Mouse (Mus musculus): ENCODE results near the gene Ptch1. TPM values are rescaled to one million over a fixed set of nuclear protein-coding genes. Genes with fewer than 3 reads are reported as not detected.

The Ptch1 gene
- polyA plus RNA-seq, 1 experiment from 2014 or later = 28.5 TPM

GRCm38 (mm10) chr13:63565320-63566017, 7.9 kb downstream of the Ptch1 start:
- no peak for ATAC-seq (ENCODE audit: insufficient read depth, low FRiP score)
- Histone ChIP-seq H3K4me1 (ENCODE audit: control insufficient read depth, insufficient read depth, low read length) (peaks cover 14% of the 10 kb centered on the region), H3K36me3 (ENCODE audit: control insufficient read depth, insufficient read depth, low read length) (no peaks in the 10 kb centered on the region), H3K4me2 (ENCODE audit: low read depth, low read length) (peak overlapping the region; percentile 95), H3K9me3 (replicated peaks; ENCODE audit: control insufficient read depth, low read length) (no peaks in the 10 kb centered on the region), H3K27me3 (ENCODE audit: control insufficient read depth, insufficient read depth, low read length) (no peaks in the 10 kb centered on the region), H3K27ac (ENCODE audit: low read length) (peak overlapping the region; percentile 100), H3K4me3 (replicated peaks; ENCODE audit: low read length) (peak overlapping the region; percentile 97), H3K9ac (ENCODE audit: low read length) (peak overlapping the region; percentile 99)
- whole genome bisulfite sequencing = under 1% methylated on average over 94 of the region's 99 CpGs

DNA sequence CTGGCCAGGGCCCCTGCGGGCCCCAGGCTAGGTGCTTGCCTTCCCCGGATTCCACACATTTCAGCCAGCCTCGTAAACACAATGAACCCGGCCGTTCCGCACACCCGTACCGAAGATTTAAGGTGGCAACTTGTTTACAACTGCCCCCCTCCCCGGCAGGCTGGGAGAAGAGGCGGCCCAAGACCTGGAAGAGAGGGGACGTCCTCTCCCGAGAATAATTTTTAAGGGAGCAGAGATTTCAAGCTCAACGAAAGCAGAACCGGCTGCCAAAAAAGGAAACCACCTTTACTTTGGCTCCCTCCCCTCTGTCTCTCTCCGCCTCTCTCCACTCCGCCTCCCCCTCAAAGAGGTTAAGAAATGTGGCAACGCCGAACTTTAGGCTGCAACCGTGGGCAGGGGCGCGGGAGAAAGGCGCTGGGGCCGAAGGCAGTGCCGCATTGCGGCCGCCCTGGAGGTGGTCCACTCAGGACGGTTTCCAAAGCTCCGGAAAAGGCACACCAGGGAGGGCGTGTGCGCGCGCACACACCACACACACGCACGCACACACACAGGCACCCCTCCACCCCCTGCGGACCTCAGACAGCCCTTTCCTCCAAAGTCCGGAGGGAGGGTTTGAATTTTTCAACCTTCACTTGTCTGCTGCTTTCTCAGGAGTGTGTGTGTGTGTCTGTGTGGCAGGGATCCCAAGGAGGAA, 8.6 kb downstream of the Ptch1 start:
- Histone ChIP-seq H3K4me2 (ENCODE audit: low read depth, low read length) (peak overlapping the region; percentile 95), H3K27ac (ENCODE audit: low read length) (peak overlapping the region; percentile 100), H3K27me3 (ENCODE audit: control insufficient read depth, insufficient read depth, low read length) (no peaks in the 10 kb centered on the region), H3K4me3 (replicated peaks; ENCODE audit: low read length) (peak overlapping the region; percentile 97), H3K9ac (ENCODE audit: low read length) (peak overlapping the region; percentile 99), H3K36me3 (ENCODE audit: control insufficient read depth, insufficient read depth, low read length) (no peaks in the 10 kb centered on the region), H3K4me1 (ENCODE audit: control insufficient read depth, insufficient read depth, low read length) (peaks cover 21% of the 10 kb centered on the region), H3K9me3 (replicated peaks; ENCODE audit: control insufficient read depth, low read length) (no peaks in the 10 kb centered on the region)
- WGBS = under 1% methylated on average over 36 of the region's 36 CpGs
- peak; percentile 26; the same call in 1 of the 2 replicates for ATAC-seq (ENCODE audit: insufficient read depth, low FRiP score)

DNA sequence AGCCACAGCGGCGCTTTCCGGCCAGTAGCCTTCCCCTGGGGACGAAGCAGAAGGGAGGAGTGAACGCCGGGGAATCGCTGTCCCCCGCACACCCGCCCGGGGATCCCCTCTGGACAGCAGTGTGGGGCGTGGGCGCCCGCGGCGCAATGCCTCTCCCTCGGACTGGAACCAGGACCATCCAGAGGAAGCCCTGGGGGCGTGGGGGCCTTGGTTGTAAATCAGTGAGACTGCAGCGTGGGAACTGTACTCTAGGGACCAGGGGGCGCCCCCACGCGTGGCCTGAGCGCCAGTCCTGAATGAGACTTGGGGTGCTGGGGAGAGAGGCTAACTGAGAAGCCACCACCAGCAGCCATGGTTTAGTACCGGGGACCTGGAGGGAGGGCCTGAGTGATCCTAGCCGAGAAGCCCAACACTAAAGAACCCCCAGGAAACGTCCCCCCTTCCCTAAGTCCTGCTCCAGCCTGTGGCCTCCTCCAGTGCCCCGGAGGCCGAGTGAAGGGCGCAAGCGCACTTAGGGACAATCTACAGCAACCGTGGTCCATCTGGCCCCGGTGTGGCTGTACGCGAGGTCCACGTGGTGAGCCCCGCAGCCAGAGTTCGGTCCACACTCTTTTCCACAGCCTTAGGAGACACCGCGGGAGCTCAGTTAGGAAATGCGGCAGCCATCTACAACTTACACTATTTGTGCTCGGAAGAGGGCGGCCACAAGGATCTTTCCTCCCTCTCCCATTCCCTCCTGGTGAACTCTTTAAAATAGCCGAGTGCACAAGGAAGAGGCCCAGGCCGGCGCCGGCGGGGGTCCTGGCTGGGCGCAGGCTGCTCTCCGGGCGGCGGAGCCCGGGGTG, 9.4 kb downstream of the Ptch1 start:
- Histone ChIP-seq H3K4me1 (ENCODE audit: control insufficient read depth, insufficient read depth, low read length) (peaks cover 24% of the 10 kb centered on the region), H3K9me3 (replicated peaks; ENCODE audit: control insufficient read depth, low read length) (no peaks in the 10 kb centered on the region), H3K27ac (ENCODE audit: low read length) (peak overlapping the region; percentile 100), H3K9ac (ENCODE audit: low read length) (peak overlapping the region; percentile 99), H3K36me3 (ENCODE audit: control insufficient read depth, insufficient read depth, low read length) (no peaks in the 10 kb centered on the region), H3K4me2 (ENCODE audit: low read depth, low read length) (peak overlapping the region; percentile 95), H3K27me3 (ENCODE audit: control insufficient read depth, insufficient read depth, low read length) (no peaks in the 10 kb centered on the region), H3K4me3 (replicated peaks; ENCODE audit: low read length) (peak overlapping the region; percentile 97)
- WGBS = under 1% methylated on average over 51 of the region's 51 CpGs
- ATAC-seq (ENCODE audit: insufficient read depth, low FRiP score) = no peak

- H3K9ac ChIP-seq (ENCODE audit: low read length) = peak overlapping the region; percentile 99
- H3K27ac ChIP-seq (ENCODE audit: low read length) = peak overlapping the region; percentile 100
- H3K9me3 ChIP-seq (replicated peaks; ENCODE audit: control insufficient read depth, low read length) = no peaks in the 10 kb centered on the region
- under 1% methylated on average over 50 of the region's 51 CpGs for WGBS
- ATAC-seq (ENCODE audit: insufficient read depth, low FRiP score) = peak; percentile 51
- H3K4me2 ChIP-seq (ENCODE audit: low read depth, low read length) = peak overlapping the region; percentile 95
- no peaks in the 10 kb centered on the region for H3K36me3 ChIP-seq (ENCODE audit: control insufficient read depth, insufficient read depth, low read length)
- H3K4me1 ChIP-seq (ENCODE audit: control insufficient read depth, insufficient read depth, low read length) = peaks cover 28% of the 10 kb centered on the region
- H3K27me3 ChIP-seq (ENCODE audit: control insufficient read depth, insufficient read depth, low read length) = no peaks in the 10 kb centered on the region
- H3K4me3 ChIP-seq (replicated peaks; ENCODE audit: low read length) = peak overlapping the region; percentile 97
These were observed 10.2 kb downstream of the Ptch1 start for GRCm38 (mm10) chr13:63562972-63563780.

- H3K4me2 ChIP-seq (ENCODE audit: low read depth, low read length) = peak overlapping the region; percentile 95
- H3K9ac ChIP-seq (ENCODE audit: low read length) = peak overlapping the region; percentile 99
- under 1% methylated on average over 7 of the region's 7 CpGs for WGBS
- ATAC-seq (ENCODE audit: insufficient read depth, low FRiP score) = no peak
- peak overlapping the region; percentile 100 for H3K27ac ChIP-seq (ENCODE audit: low read length)
- H3K27me3 ChIP-seq (ENCODE audit: control insufficient read depth, insufficient read depth, low read length) = no peaks in the 10 kb centered on the region
- peaks cover 36% of the 10 kb centered on the region for H3K4me1 ChIP-seq (ENCODE audit: control insufficient read depth, insufficient read depth, low read length)
- H3K9me3 ChIP-seq (replicated peaks; ENCODE audit: control insufficient read depth, low read length) = no peaks in the 10 kb centered on the region
- no peaks in the 10 kb centered on the region for H3K36me3 ChIP-seq (ENCODE audit: control insufficient read depth, insufficient read depth, low read length)
- peak overlapping the region; percentile 97 for H3K4me3 ChIP-seq (replicated peaks; ENCODE audit: low read length)
These were observed 11.0 kb downstream of the Ptch1 start for GRCm38 (mm10) chr13:63562141-63562971.

- H3K4me2 ChIP-seq (ENCODE audit: low read depth, low read length) = peak overlapping the region; percentile 95
- H3K36me3 ChIP-seq (ENCODE audit: control insufficient read depth, insufficient read depth, low read length) = no peaks in the 10 kb centered on the region
- H3K4me3 ChIP-seq (replicated peaks; ENCODE audit: low read length) = peak overlapping the region; percentile 97
- H3K9ac ChIP-seq (ENCODE audit: low read length) = peak overlapping the region; percentile 52; the same call in 1 of the 2 replicates
- H3K4me1 ChIP-seq (ENCODE audit: control insufficient read depth, insufficient read depth, low read length) = peaks cover 70% of the 10 kb centered on the region
- ATAC-seq (ENCODE audit: insufficient read depth, low FRiP score) = peak; percentile 59
- no peaks in the 10 kb centered on the region for H3K9me3 ChIP-seq (replicated peaks; ENCODE audit: control insufficient read depth, low read length)
- H3K27ac ChIP-seq (ENCODE audit: low read length) = peak overlapping the region; percentile 73
- WGBS = 15% methylated on average over 8 of the region's 8 CpGs
- H3K27me3 ChIP-seq (ENCODE audit: control insufficient read depth, insufficient read depth, low read length) = no peaks in the 10 kb centered on the region
These were observed 15.0 kb downstream of the Ptch1 start for GRCm38 (mm10) chr13:63558297-63558890.

DNA sequence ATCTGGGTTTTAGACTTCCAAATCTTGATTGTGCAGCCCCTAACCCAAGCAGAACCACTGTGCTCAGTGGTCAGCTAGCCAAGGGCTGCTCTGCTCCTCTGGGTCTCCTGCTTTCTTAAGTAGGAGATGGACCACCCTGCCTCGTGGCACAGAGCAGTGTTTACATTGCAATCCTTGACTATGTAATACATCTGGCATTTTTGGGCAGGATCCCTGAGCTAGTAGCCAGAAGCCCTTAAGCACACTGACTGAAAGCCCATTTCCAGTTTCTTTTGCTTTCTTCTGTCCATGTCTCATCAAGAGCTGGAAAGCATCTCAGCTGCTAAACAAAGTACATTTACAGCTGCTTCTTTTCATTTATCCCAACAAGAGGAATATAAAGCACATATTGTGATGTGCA, 17.0 kb downstream of the Ptch1 start:
- Histone ChIP-seq H3K9ac (ENCODE audit: low read length) (peak overlapping the region; percentile 51; the same call in 1 of the 2 replicates), H3K4me3 (replicated peaks; ENCODE audit: low read length) (peak overlapping the region; percentile 28)

More for the DNA sequence above, 17.0 kb downstream of the Ptch1 start:
- Histone ChIP-seq H3K4me1 (ENCODE audit: control insufficient read depth, insufficient read depth, low read length) (peaks cover 82% of the 10 kb centered on the region), H3K27me3 (ENCODE audit: control insufficient read depth, insufficient read depth, low read length) (no peaks in the 10 kb centered on the region), H3K4me2 (ENCODE audit: low read depth, low read length) (peak overlapping the region; percentile 95), H3K9me3 (replicated peaks; ENCODE audit: control insufficient read depth, low read length) (no peaks in the 10 kb centered on the region), H3K36me3 (ENCODE audit: control insufficient read depth, insufficient read depth, low read length) (no peaks in the 10 kb centered on the region), H3K27ac (ENCODE audit: low read length) (peak overlapping the region; percentile 73)
- WGBS = 0% methylated on average over 1 of the region's 1 CpGs
- ATAC-seq (ENCODE audit: insufficient read depth, low FRiP score) = peak; percentile 46; the same call in 1 of the 2 replicates
